Mouse (Mus musculus) neural tube, embryonic 13.5 days (tissue): ENCODE results near the gene Satb2. TPM values are rescaled to one million over a fixed set of nuclear protein-coding genes. Genes with fewer than 3 reads are reported as not detected.

ENCODE experiments used
- ATAC-seq: fragments of 200-750 bp; cut with Nextera tagmentation; 2 replicates; pipeline ENCODE4 v1.8.0; 2017; ENCODE audit warnings: low read depth, mild to moderate bottlenecking, moderate TSS enrichment, moderate library complexity
- H3K27ac ChIP-seq: fragments of 300-500 bp; sonication (generic); replicated peaks from 2 replicates; pipeline ENCODE4 v1.5.1; 2015; ENCODE audit warnings: moderate library complexity, mild to moderate bottlenecking, inconsistent platforms
- H3K27me3 ChIP-seq: fragments of 300-500 bp; sonication (generic); 2 replicates; pipeline ENCODE4 v1.6.1; 2015; ENCODE audit warnings: mild to moderate bottlenecking, inconsistent platforms
- H3K36me3 ChIP-seq: fragments of 300-500 bp; sonication (generic); 2 replicates; pipeline ENCODE4 v1.6.1; 2015; ENCODE audit warnings: mild to moderate bottlenecking, inconsistent platforms
- H3K4me1 ChIP-seq: fragments of 300-500 bp; sonication (generic); replicated peaks from 2 replicates; pipeline ENCODE4 v1.6.1; 2015; ENCODE audit warnings: inconsistent platforms
- H3K4me2 ChIP-seq: fragments of 300-500 bp; sonication (generic); 2 replicates; pipeline ENCODE4 v1.6.1; 2015; ENCODE audit warnings: inconsistent platforms, mild to moderate bottlenecking, moderate library complexity
- H3K4me3 ChIP-seq: fragments of 300-500 bp; sonication (generic); 2 replicates; pipeline ENCODE4 v1.5.1; 2015; ENCODE audit warnings: mild to moderate bottlenecking, inconsistent platforms
- H3K9ac ChIP-seq: fragments of 300-500 bp; sonication (generic); 2 replicates; pipeline ENCODE4 v1.6.1; 2015; ENCODE audit warnings: moderate library complexity, mild to moderate bottlenecking, inconsistent platforms
- H3K9me3 ChIP-seq: fragments of 300-500 bp; sonication (generic); 2 replicates; pipeline ENCODE4 v1.6.1; 2016; ENCODE audit warnings: inconsistent platforms
- WGBS: fragments of 180-500 bp; shearing (Covaris S2); methylation state at CpG from one replicate; pipeline ENCODE4 v1.1.7; 2015; 5-methylcytosine and 5-hydroxymethylcytosine counted together
- polyA plus RNA-seq: library from polyadenylated mRNA; unstranded; fragments of >200 nt; fragmentation: Nextera tagmentation; extraction: Ambion mirVana; gene quantifications from 2 replicates; pipeline ENCODE4 v1.2.1, GENCODE M21; 2015

Satb2 gene
- polyA plus RNA-seq, 1 experiment from 2014 or later, result 1.9 TPM

GRCm38 (mm10) chr1:56972251-56972949 is 6.0 kb downstream of the Satb2 start:
- peak; percentile 67 for ATAC-seq
- WGBS, result under 1% methylated on average over 80 of the region's 83 CpGs
- Histone ChIP-seq H3K4me3 (peak overlapping the region; percentile 72), H3K27me3 (peaks cover 74% of the 10 kb centered on the region), H3K9ac (peak overlapping the region; percentile 73), H3K4me2 (peak overlapping the region; percentile 96), H3K27ac (peak overlapping the region; percentile 81), H3K36me3 (no peaks in the 10 kb centered on the region), H3K9me3 (no peaks in the 10 kb centered on the region), H3K4me1 (peaks cover 52% of the 10 kb centered on the region)

GRCm38 (mm10) chr1:56971942-56972250 is 6.6 kb downstream of the Satb2 start:
- Histone ChIP-seq H3K4me2 (peak overlapping the region; percentile 96), H3K36me3 (no peaks in the 10 kb centered on the region), H3K4me1 (peaks cover 47% of the 10 kb centered on the region), H3K27me3 (peaks cover 69% of the 10 kb centered on the region), H3K9me3 (no peaks in the 10 kb centered on the region), H3K27ac (peak overlapping the region; percentile 81), H3K4me3 (peak overlapping the region; percentile 72), H3K9ac (peak overlapping the region; percentile 73)
- WGBS, result 2% methylated on average over 23 of the region's 23 CpGs
- ATAC-seq, result no peak

GRCm38 (mm10) chr1:56971441-56971861 is 7.0 kb downstream of the Satb2 start:
- Histone ChIP-seq H3K36me3 (no peaks in the 10 kb centered on the region), H3K4me3 (peak overlapping the region; percentile 72), H3K9me3 (no peaks in the 10 kb centered on the region), H3K27ac (no peak overlapping the region), H3K9ac (peak overlapping the region; percentile 73), H3K4me1 (peaks cover 42% of the 10 kb centered on the region), H3K27me3 (peaks cover 65% of the 10 kb centered on the region), H3K4me2 (peak overlapping the region; percentile 96)
- WGBS, result 0% methylated on average over 29 of the region's 29 CpGs
- ATAC-seq, result peak; percentile 6; the same call in 1 of the 2 replicates

GRCm38 (mm10) chr1:56970740-56971141 is 7.7 kb downstream of the Satb2 start:
- peaks cover 58% of the 10 kb centered on the region for H3K27me3 ChIP-seq
- no peak for ATAC-seq
- H3K36me3 ChIP-seq, result no peaks in the 10 kb centered on the region
- peaks cover 41% of the 10 kb centered on the region for H3K4me1 ChIP-seq
- H3K9ac ChIP-seq, result peak overlapping the region; percentile 73
- no peak overlapping the region for H3K27ac ChIP-seq
- H3K9me3 ChIP-seq, result no peaks in the 10 kb centered on the region
- H3K4me3 ChIP-seq, result peak overlapping the region; percentile 72
- peak overlapping the region; percentile 96 for H3K4me2 ChIP-seq
- under 1% methylated on average over 27 of the region's 27 CpGs for WGBS

- H3K36me3 ChIP-seq, result no peaks in the 10 kb centered on the region
- ATAC-seq, result no peak
- peak overlapping the region; percentile 17 for H3K9ac ChIP-seq
- no peak overlapping the region for H3K27ac ChIP-seq
- WGBS, result 2% methylated on average over 47 of the region's 47 CpGs
- peaks cover 51% of the 10 kb centered on the region for H3K27me3 ChIP-seq
- H3K9me3 ChIP-seq, result no peaks in the 10 kb centered on the region
- H3K4me1 ChIP-seq, result peaks cover 41% of the 10 kb centered on the region
- H3K4me2 ChIP-seq, result peak overlapping the region; percentile 96
- H3K4me3 ChIP-seq, result peak overlapping the region; percentile 72
Measured at GRCm38 (mm10) chr1:56969364-56970360, 8.8 kb downstream of the Satb2 start.

- no peaks in the 10 kb centered on the region for H3K9me3 ChIP-seq
- peaks cover 17% of the 10 kb centered on the region for H3K4me1 ChIP-seq
- 49% methylated on average over 3 of the region's 3 CpGs for WGBS
- ATAC-seq, result no peak
- H3K36me3 ChIP-seq, result no peaks in the 10 kb centered on the region
- H3K27ac ChIP-seq, result no peak overlapping the region
- peaks cover 36% of the 10 kb centered on the region for H3K27me3 ChIP-seq
- no peak overlapping the region for H3K4me2 ChIP-seq
- no peak overlapping the region for H3K9ac ChIP-seq
- H3K4me3 ChIP-seq, result no peak overlapping the region
Measured at GRCm38 (mm10) chr1:56965879-56966579, 12.4 kb downstream of the Satb2 start.

- Histone ChIP-seq H3K27ac (no peak overlapping the region), H3K4me2 (no peak overlapping the region), H3K9ac (no peak overlapping the region), H3K9me3 (no peaks in the 10 kb centered on the region), H3K27me3 (peaks cover 20% of the 10 kb centered on the region), H3K4me3 (no peak overlapping the region), H3K4me1 (peaks cover 2% of the 10 kb centered on the region), H3K36me3 (no peaks in the 10 kb centered on the region)
- WGBS, result 90% methylated on average over 7 of the region's 7 CpGs
- no peak for ATAC-seq
Measured at GRCm38 (mm10) chr1:56964493-56964892, 14.0 kb downstream of the Satb2 start.

- no peak for ATAC-seq
- Histone ChIP-seq H3K4me3 (no peak overlapping the region), H3K27ac (no peak overlapping the region), H3K9me3 (no peaks in the 10 kb centered on the region), H3K9ac (no peak overlapping the region), H3K36me3 (no peaks in the 10 kb centered on the region), H3K4me2 (no peak overlapping the region), H3K4me1 (no peaks in the 10 kb centered on the region), H3K27me3 (peaks cover 8% of the 10 kb centered on the region)
- 79% methylated on average over 4 of the region's 4 CpGs for WGBS
Measured at GRCm38 (mm10) chr1:56963291-56963690, 15.2 kb downstream of the Satb2 start.

- no peaks in the 10 kb centered on the region for H3K27me3 ChIP-seq
- H3K4me1 ChIP-seq, result no peaks in the 10 kb centered on the region
- H3K9me3 ChIP-seq, result no peaks in the 10 kb centered on the region
- H3K36me3 ChIP-seq, result no peaks in the 10 kb centered on the region
- ATAC-seq, result no peak
- no peak overlapping the region for H3K4me2 ChIP-seq
- H3K9ac ChIP-seq, result no peak overlapping the region
- 87% methylated on average over 5 of the region's 5 CpGs for WGBS
- no peak overlapping the region for H3K27ac ChIP-seq
- no peak overlapping the region for H3K4me3 ChIP-seq
Measured at GRCm38 (mm10) chr1:56958996-56959395, 19.5 kb downstream of the Satb2 start.

GRCm38 (mm10) chr1:56957942-56958341 is 20.5 kb downstream of the Satb2 start:
- WGBS, result 92% methylated on average over 7 of the region's 7 CpGs
- ATAC-seq, result no peak

GRCm38 (mm10) chr1:56956811-56957210 is 21.6 kb downstream of the Satb2 start:
- 86% methylated on average over 2 of the region's 2 CpGs for WGBS
- Histone ChIP-seq H3K27me3 (no peaks in the 10 kb centered on the region), H3K27ac (no peak overlapping the region), H3K36me3 (no peaks in the 10 kb centered on the region), H3K9ac (no peak overlapping the region), H3K9me3 (no peaks in the 10 kb centered on the region), H3K4me2 (no peak overlapping the region), H3K4me3 (no peak overlapping the region), H3K4me1 (no peaks in the 10 kb centered on the region)
- ATAC-seq, result no peak

More at GRCm38 (mm10) chr1:56957942-56958341, 20.5 kb downstream of the Satb2 start:
- Histone ChIP-seq H3K4me1 (no peaks in the 10 kb centered on the region), H3K4me3 (no peak overlapping the region), H3K27ac (no peak overlapping the region), H3K4me2 (no peak overlapping the region), H3K9ac (no peak overlapping the region), H3K27me3 (no peaks in the 10 kb centered on the region), H3K36me3 (no peaks in the 10 kb centered on the region), H3K9me3 (no peaks in the 10 kb centered on the region)

- no peak overlapping the region for H3K27ac ChIP-seq
- H3K4me2 ChIP-seq, result no peak overlapping the region
- H3K9me3 ChIP-seq, result no peaks in the 10 kb centered on the region
- H3K4me1 ChIP-seq, result no peaks in the 10 kb centered on the region
- no peak overlapping the region for H3K4me3 ChIP-seq
- ATAC-seq, result no peak
- H3K36me3 ChIP-seq, result no peaks in the 10 kb centered on the region
- H3K27me3 ChIP-seq, result no peaks in the 10 kb centered on the region
- no peak overlapping the region for H3K9ac ChIP-seq
- WGBS, result 73% methylated on average over 12 of the region's 12 CpGs
Measured at GRCm38 (mm10) chr1:56955739-56956085, 22.7 kb downstream of the Satb2 start.
